Mouse (Mus musculus) forebrain, postnatal 0 days (tissue): ENCODE results near the gene Kcnc3. TPM values are rescaled to one million over a fixed set of nuclear protein-coding genes. Genes with fewer than 3 reads are reported as not detected.
A peak's percentile ranks its signal among the peaks of the same experiment; 100 is the strongest.

Experiments used
- ATAC-seq: fragments of 200-750 bp; cut with Nextera tagmentation; 2 replicates; pipeline ENCODE4 v1.8.0; 2017; ENCODE audit warnings: mild to moderate bottlenecking, moderate library complexity
- DNase-seq: peaks from one replicate; pipeline ENCODE4 v3.0.0-alpha.2; 2015
- H3K27ac ChIP-seq: fragments of 300-500 bp; sonication (generic); 2 replicates; pipeline ENCODE4 v1.5.1; 2014; ENCODE audit warnings: low read depth, mild to moderate bottlenecking, antibody characterized with exemption, low read length, moderate library complexity, mixed read lengths
- H3K27me3 ChIP-seq: fragments of 300-500 bp; sonication (generic); 2 replicates; pipeline ENCODE4 v1.6.1; 2014; ENCODE audit warnings: mild to moderate bottlenecking, low read length, mixed read lengths; ENCODE audit not compliant: insufficient read depth
- H3K36me3 ChIP-seq: fragments of 300-500 bp; sonication (generic); 2 replicates; pipeline ENCODE4 v1.6.1; 2014; ENCODE audit warnings: mild to moderate bottlenecking, moderate library complexity; ENCODE audit not compliant: insufficient read depth
- H3K4me1 ChIP-seq: fragments of 300-500 bp; sonication (generic); 2 replicates; pipeline ENCODE4 v1.6.1; 2014; ENCODE audit warnings: antibody characterized with exemption; ENCODE audit not compliant: insufficient read depth
- H3K4me2 ChIP-seq: fragments of 300-500 bp; sonication (generic); 2 replicates; pipeline ENCODE4 v1.6.1; 2014; ENCODE audit warnings: low read depth, mild to moderate bottlenecking, moderate library complexity
- H3K4me3 ChIP-seq: fragments of 300-500 bp; sonication (generic); 2 replicates; pipeline ENCODE4 v1.5.1; 2014; ENCODE audit warnings: low read depth, low read length, mixed read lengths
- H3K9ac ChIP-seq: fragments of 300-500 bp; sonication (generic); 2 replicates; pipeline ENCODE4 v1.6.1; 2014; ENCODE audit warnings: mild to moderate bottlenecking
- H3K9me3 ChIP-seq: fragments of 300-500 bp; sonication (generic); 2 replicates; pipeline ENCODE4 v1.6.1; 2016; ENCODE audit warnings: low read length
- CTCF ChIP-seq: sonication (generic); IDR thresholded peaks from 2 replicates; pipeline ENCODE4 v1.5.1; 2016; ENCODE audit warnings: antibody characterized with exemption, control low read depth, low read depth
- WGBS: fragments of 180-500 bp; shearing (Covaris S2); extraction: QIAGEN DNeasy Blood & Tissue Kit; methylation state at CpG from one replicate; pipeline ENCODE4 v1.1.7; 2014; 5-methylcytosine and 5-hydroxymethylcytosine counted together
- polyA plus RNA-seq: library from polyadenylated mRNA; unstranded; fragments of >200 nt; fragmentation: Nextera tagmentation; extraction: Ambion mirVana; gene quantifications from 2 replicates; pipeline ENCODE4 v1.2.1, GENCODE M21; 2015
- total RNA-seq: library from RNA; depleted of rRNA; stranded (reverse); fragments of >200 nt; gene quantifications from 2 replicates; pipeline ENCODE4 v1.2.3, GENCODE M21; 2014

Kcnc3 gene
- total and polyA plus RNA-seq, 2 experiments from 2014 or later, result 5.2 to 6.0 TPM

GRCm38 (mm10) chr7:44645256-44645655 lies 54.8 kb downstream of the Kcnc3 start:
- 71% methylated on average over 5 of the region's 5 CpGs for WGBS
- Histone ChIP-seq H3K9ac (no peak overlapping the region), H3K27ac (no peak overlapping the region), H3K9me3 (no peaks in the 10 kb centered on the region), H3K4me1 (no peaks in the 10 kb centered on the region), H3K4me2 (no peak overlapping the region), H3K4me3 (no peak overlapping the region), H3K27me3 (no peaks in the 10 kb centered on the region; the same call in 1 of the 2 replicates), H3K36me3 (no peaks in the 10 kb centered on the region)
- no peak for ATAC-seq
- no peak for DNase-seq
- no peak for TF ChIP-seq CTCF

- WGBS, result 9% methylated on average over 15 of the region's 15 CpGs
- H3K9me3 ChIP-seq, result no peaks in the 10 kb centered on the region
- peak; percentile 41 for DNase-seq
- H3K36me3 ChIP-seq, result no peaks in the 10 kb centered on the region
- no peak overlapping the region for H3K27ac ChIP-seq
- H3K27me3 ChIP-seq, result no peaks in the 10 kb centered on the region; the same call in 1 of the 2 replicates
- peak overlapping the region; percentile 19; the same call in 1 of the 2 replicates for H3K4me2 ChIP-seq
- H3K9ac ChIP-seq, result no peak overlapping the region
- no peak for TF ChIP-seq CTCF
- H3K4me3 ChIP-seq, result no peak overlapping the region
- H3K4me1 ChIP-seq, result no peaks in the 10 kb centered on the region
- ATAC-seq, result no peak
These were observed 55.5 kb downstream of the Kcnc3 start for GRCm38 (mm10) chr7:44645951-44646350.

GRCm38 (mm10) chr7:44647042-44647724 lies 56.7 kb downstream of the Kcnc3 start:
- H3K9ac ChIP-seq, result no peak overlapping the region
- TF ChIP-seq CTCF, result peak; percentile 75
- peak; percentile 69 for ATAC-seq

GRCm38 (mm10) chr7:44647729-44648128 lies 57.3 kb downstream of the Kcnc3 start:
- no peak overlapping the region for H3K4me2 ChIP-seq
- H3K27me3 ChIP-seq, result no peaks in the 10 kb centered on the region
- H3K9ac ChIP-seq, result no peak overlapping the region
- WGBS, result 76% methylated on average over 10 of the region's 10 CpGs
- no peak; the same call in 1 of the 2 replicates for ATAC-seq
- no peaks in the 10 kb centered on the region for H3K36me3 ChIP-seq
- no peaks in the 10 kb centered on the region for H3K4me1 ChIP-seq
- TF ChIP-seq CTCF, result no peak
- H3K9me3 ChIP-seq, result no peaks in the 10 kb centered on the region
- DNase-seq, result no peak
- H3K27ac ChIP-seq, result no peak overlapping the region
- H3K4me3 ChIP-seq, result no peak overlapping the region

More at GRCm38 (mm10) chr7:44647042-44647724, 56.7 kb downstream of the Kcnc3 start:
- Histone ChIP-seq H3K4me3 (no peak overlapping the region), H3K4me1 (no peaks in the 10 kb centered on the region), H3K4me2 (no peak overlapping the region), H3K9me3 (no peaks in the 10 kb centered on the region), H3K27me3 (no peaks in the 10 kb centered on the region), H3K36me3 (no peaks in the 10 kb centered on the region), H3K27ac (no peak overlapping the region)
- peak; percentile 84 for DNase-seq
- 48% methylated on average over 7 of the region's 7 CpGs for WGBS

- WGBS, result 82% methylated on average over 8 of the region's 8 CpGs
- Histone ChIP-seq H3K36me3 (no peaks in the 10 kb centered on the region), H3K9me3 (no peaks in the 10 kb centered on the region), H3K4me2 (no peak overlapping the region), H3K27ac (no peak overlapping the region), H3K9ac (no peak overlapping the region), H3K27me3 (no peaks in the 10 kb centered on the region), H3K4me1 (no peaks in the 10 kb centered on the region), H3K4me3 (no peak overlapping the region)
- no peak for ATAC-seq
- DNase-seq, result no peak
- no peak for TF ChIP-seq CTCF
These were observed 58.7 kb downstream of the Kcnc3 start for GRCm38 (mm10) chr7:44649094-44649610.

- peak; percentile 72 for ATAC-seq
- no peaks in the 10 kb centered on the region for H3K36me3 ChIP-seq
- WGBS, result 15% methylated on average over 4 of the region's 4 CpGs
These were observed 59.5 kb downstream of the Kcnc3 start for GRCm38 (mm10) chr7:44649990-44650389.

GRCm38 (mm10) chr7:44651416-44651815 lies 61.0 kb downstream of the Kcnc3 start:
- Histone ChIP-seq H3K4me2 (no peak overlapping the region), H3K4me1 (no peaks in the 10 kb centered on the region), H3K9me3 (no peaks in the 10 kb centered on the region), H3K9ac (no peak overlapping the region), H3K27ac (no peak overlapping the region), H3K27me3 (no peaks in the 10 kb centered on the region), H3K4me3 (no peak overlapping the region), H3K36me3 (no peaks in the 10 kb centered on the region)
- ATAC-seq (no peak), DNase-seq (no peak)
- 77% methylated on average over 7 of the region's 7 CpGs for WGBS
- TF ChIP-seq CTCF, result no peak

More at GRCm38 (mm10) chr7:44649990-44650389, 59.5 kb downstream of the Kcnc3 start:
- Histone ChIP-seq H3K4me3 (no peak overlapping the region), H3K4me2 (no peak overlapping the region), H3K4me1 (no peaks in the 10 kb centered on the region), H3K9me3 (no peaks in the 10 kb centered on the region), H3K27ac (no peak overlapping the region), H3K27me3 (no peaks in the 10 kb centered on the region), H3K9ac (no peak overlapping the region)
- peak; percentile 90 for TF ChIP-seq CTCF
- peak; percentile 82 for DNase-seq
